Mouse (Mus musculus) c-Kit-positive CD71-positive TER-119-negative erythroid progenitor cells, embryonic 14.5 days (primary cell): ENCODE results near the gene Dhx36.

Experiments used
- DNase-seq: peaks from one replicate; pipeline ENCODE4 v3.0.0-alpha.2; 2013; ENCODE audit warnings: low read depth

Dhx36 gene

DNA sequence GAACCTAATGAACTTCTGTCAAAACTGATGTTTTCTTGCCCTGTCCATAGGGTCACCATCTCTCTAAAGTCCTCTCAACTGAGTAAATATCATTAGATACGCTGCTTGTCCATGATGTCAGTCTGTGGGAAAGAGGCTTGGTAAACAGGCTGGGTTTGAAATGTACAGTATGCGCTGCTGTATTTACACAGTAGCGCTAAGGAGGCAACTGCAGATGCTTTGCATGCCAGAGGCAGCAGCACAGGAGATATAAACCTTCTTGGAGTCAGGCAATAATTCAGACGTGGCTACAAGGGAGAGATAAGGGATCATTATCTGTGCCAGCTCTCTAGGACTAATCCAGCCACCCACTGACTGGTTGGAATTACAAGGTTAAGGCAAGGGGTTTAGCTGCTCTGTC is 73.1 kb downstream of the Dhx36 start:
- DNase-seq: no peak

DNA sequence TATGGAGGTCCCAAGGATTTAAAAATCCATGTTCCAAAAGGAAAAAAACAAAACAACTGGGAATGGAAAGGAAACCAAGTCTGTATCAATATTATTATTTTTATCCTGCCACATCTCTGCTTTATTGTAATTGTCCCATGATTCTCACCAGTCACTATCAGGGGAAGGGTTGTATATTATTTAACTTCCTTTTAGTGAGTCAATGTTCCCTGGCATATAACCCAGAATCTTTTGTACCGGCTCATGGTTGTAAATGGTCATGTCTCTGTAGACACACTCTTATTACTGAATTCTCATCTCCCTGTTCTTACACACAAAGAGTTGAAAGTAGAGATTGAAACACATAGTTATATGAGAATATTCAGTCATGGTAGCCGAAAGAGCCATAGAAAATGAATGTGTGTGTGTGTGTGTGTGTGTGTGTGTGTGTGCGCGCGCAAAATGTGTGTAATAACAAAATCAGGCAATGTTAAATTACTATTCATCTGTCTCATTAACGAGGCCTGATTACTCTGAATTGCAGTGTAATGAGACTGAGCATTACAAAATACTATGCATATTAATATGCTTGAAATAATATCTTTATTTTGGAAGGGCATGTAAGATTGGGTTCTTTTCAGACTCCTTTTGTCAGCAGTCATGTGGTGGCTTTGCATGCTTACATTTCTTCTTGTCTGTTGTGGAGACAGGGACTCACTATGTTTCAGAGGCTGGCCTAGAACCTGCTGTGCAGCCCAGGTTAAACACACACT is 88.2 kb downstream of the Dhx36 start:
- DNase-seq: no peak
